7 mouse cellular contexts compared by ENCODE assay signal in genomic region chr10:23894601-23895349, GRCm38 (mm10). TPM values are rescaled to one million over a fixed set of nuclear protein-coding genes. Genes with fewer than 3 reads are reported as not detected.
DNase-seq lines count a peak whose midpoint lies in the region; ATAC-seq lines count a peak whose summit lies in the region.

Vnn1 (plus strand) TSS chr10:23894688.

- H3K27me3 ChIP-seq in limb, embryonic 13.5 days, result no peaks in the 10 kb centered on the region
- H3K27me3 ChIP-seq in neural tube, embryonic 15.5 days (replicated peaks), result no peaks in the 10 kb centered on the region

- H3K4me1 ChIP-seq in limb, embryonic 13.5 days, result peaks cover 12% of the 10 kb centered on the region; the same call in 1 of the 2 replicates
- no peaks in the 10 kb centered on the region for H3K4me1 ChIP-seq in neural tube, embryonic 15.5 days

- no peaks in the 10 kb centered on the region for H3K36me3 ChIP-seq in limb, embryonic 13.5 days
- no peaks in the 10 kb centered on the region for H3K36me3 ChIP-seq in neural tube, embryonic 15.5 days

- H3K4me3 ChIP-seq in limb, embryonic 13.5 days, result peak within 1 kb of the TSS; percentile 38
- H3K4me3 ChIP-seq in neural tube, embryonic 15.5 days (replicated peaks), result peak within 1 kb of the TSS; percentile 22

- H3K9ac ChIP-seq in limb, embryonic 13.5 days, result peak within 1 kb of the TSS; percentile 53
- no peak within 1 kb of the TSS for H3K9ac ChIP-seq in neural tube, embryonic 15.5 days (replicated peaks)

- no peaks in the 10 kb centered on the region for H3K9me3 ChIP-seq in limb, embryonic 13.5 days
- H3K9me3 ChIP-seq in neural tube, embryonic 15.5 days (replicated peaks), result no peaks in the 10 kb centered on the region

- H3K27ac ChIP-seq in limb, embryonic 13.5 days, result no peak within 1 kb of the TSS
- no peak within 1 kb of the TSS for H3K27ac ChIP-seq in neural tube, embryonic 15.5 days (replicated peaks)

- intact Hi-C loops in heart, postnatal 10 days (cut with DNase I), result no loop called here

- peak within 1 kb of the TSS; percentile 71 for H3K4me2 ChIP-seq in limb, embryonic 13.5 days (replicated peaks)
- H3K4me2 ChIP-seq in neural tube, embryonic 15.5 days, result peak within 1 kb of the TSS; percentile 51

- ATAC-seq in limb, embryonic 13.5 days (ENCODE audit: low FRiP score, low read depth), result no peak
- no peak for ATAC-seq in neural tube, embryonic 15.5 days (ENCODE audit: low FRiP score)

- 20% methylated on average over 21 of the region's 21 CpGs for WGBS in limb, embryonic 13.5 days
- 35% methylated on average over 21 of the region's 21 CpGs for WGBS in neural tube, embryonic 15.5 days

- DNase-seq in ZHBTc4 (ENCODE audit: low read depth, low spot score) (peak; percentile 40), MN1 (ENCODE audit: low spot score) (no peak)
- DNase-seq in adrenal gland, postnatal 4 days (ENCODE audit: low spot score in 2 of 2), result no peak
- DNase-seq in heart, postnatal 10 days, result peak; percentile 8 to 12
- DNase-seq in thymus, postnatal 10 days (ENCODE audit: low spot score in 2 of 2), result no peak

RNA-seq across cellular contexts. Expression of gene Vnn1, which starts in this region (rescaled TPM):
- 10 to 100 TPM; 50.0 to 52.2 TPM for total RNA-seq in adrenal gland, postnatal 4 days (2021)
- total RNA-seq in heart, postnatal 10 days (2021), result 1 to 10 TPM; 1.5 to 2.1 TPM
- polyA plus RNA-seq in limb, embryonic 13.5 days (2015; fragmentation: Nextera tagmentation; extraction: Ambion mirVana), result 0.95 and 1.1 TPM in 2 replicates
- polyA plus RNA-seq in neural tube, embryonic 15.5 days (2015; fragmentation: Nextera tagmentation; extraction: Ambion mirVana), result 0.32 and 0.61 TPM in 2 replicates

Comparison
In these comparisons a context has a peak if more than half of its experiments do, and no peak if none do; other contexts are left out.
1. RNA of gene Vnn1 (total RNA-seq): 50.0 to 52.2 TPM in adrenal gland, postnatal 4 days; 1.5 to 2.1 TPM in heart, postnatal 10 days; every median in the first group is over 10 times any median in the second.
2. DNase-seq: peak in ZHBTc4 (single experiment) and heart, postnatal 10 days (2 of 2); none in adrenal gland, postnatal 4 days (0 of 2), thymus, postnatal 10 days (0 of 2) and MN1 (single experiment).